Mouse (Mus musculus) heart, postnatal 14 days (tissue): Measurements from ENCODE around the gene Hist1h4b. TPM values are rescaled to one million over a fixed set of nuclear protein-coding genes. Genes with fewer than 3 reads are reported as not detected.

Experiments
- DNase-seq, 2 experiments: peaks; one replicate each; pipeline ENCODE4 v3.0.0; 2021 to 2022
- intact Hi-C: fragments of 180-260 bp; cut with DNase I; formaldehyde crosslinking; loops from one replicate; pipeline ENCODE4 v1.15.1; 2025
- total RNA-seq, 2 experiments: library from RNA; stranded (reverse); gene quantifications; 2 replicates each; pipeline ENCODE4 v1.2.3; 2021

Hist1h4b gene
- total RNA-seq, 2 experiments from 2014 or later: 44.8 to 83.6 TPM

DNA sequence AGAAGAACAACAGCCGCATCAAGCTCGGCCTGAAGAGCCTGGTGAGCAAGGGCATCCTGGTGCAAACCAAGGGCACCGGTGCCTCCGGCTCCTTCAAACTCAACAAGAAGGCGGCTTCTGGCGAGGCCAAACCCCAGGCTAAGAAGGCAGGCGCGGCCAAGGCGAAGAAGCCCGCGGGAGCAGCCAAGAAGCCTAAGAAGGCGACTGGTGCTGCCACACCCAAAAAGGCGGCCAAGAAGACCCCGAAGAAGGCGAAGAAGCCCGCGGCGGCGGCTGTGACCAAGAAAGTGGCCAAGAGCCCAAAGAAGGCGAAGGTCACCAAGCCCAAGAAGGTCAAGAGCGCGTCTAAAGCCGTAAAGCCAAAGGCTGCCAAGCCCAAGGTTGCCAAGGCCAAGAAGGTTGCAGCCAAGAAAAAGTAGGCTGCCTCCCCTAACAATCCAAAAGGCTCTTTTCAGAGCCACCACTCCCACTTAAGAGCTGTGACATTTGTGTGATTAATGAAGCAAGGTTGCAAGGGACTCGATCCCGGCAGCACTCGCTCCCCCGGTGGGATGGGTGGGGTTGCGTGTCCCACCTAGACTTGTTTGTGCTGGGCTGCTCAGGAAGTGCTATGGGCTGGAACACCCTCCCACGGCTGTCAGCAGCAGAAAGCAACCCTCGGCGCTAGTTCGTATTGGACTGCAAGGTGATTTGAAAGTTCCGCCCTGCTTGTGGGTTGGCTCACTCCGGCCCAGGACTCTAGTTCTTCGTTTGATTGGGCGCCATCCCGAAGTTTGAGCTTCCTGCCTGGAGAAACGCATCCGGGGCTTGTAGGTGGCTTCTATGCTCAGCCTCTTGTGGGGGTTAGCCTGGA is 17.5 kb upstream of the Hist1h4b start:
- intact Hi-C loops: loop anchor here (2.0 to 10.0 kb wide), 3 partner anchors 54 to 157 kb away; partner anchors contain the start of genes Hist1h1e, Hist1h2ac, Hist1h2bc and Hist1h4d
- DNase-seq: peak; percentile 89

- DNase-seq: no peak
Measured at GRCm38 (mm10) chr13:23739922-23740252, 16.9 kb upstream of the Hist1h4b start.

GRCm38 (mm10) chr13:23740256-23740840 is 16.5 kb upstream of the Hist1h4b start:
- intact Hi-C loops: no loop called here
- no peak for DNase-seq

More at GRCm38 (mm10) chr13:23739922-23740252, 16.9 kb upstream of the Hist1h4b start:
- intact Hi-C loops: loop anchor here (2.0 to 10.0 kb wide), 3 partner anchors 55 to 158 kb away; partner anchors contain the start of genes Hist1h1e, Hist1h2ac, Hist1h2bc and Hist1h4d

- no peak for DNase-seq
- intact Hi-C loops: no loop called here
Measured at GRCm38 (mm10) chr13:23740910-23741309, 15.9 kb upstream of the Hist1h4b start.

DNA sequence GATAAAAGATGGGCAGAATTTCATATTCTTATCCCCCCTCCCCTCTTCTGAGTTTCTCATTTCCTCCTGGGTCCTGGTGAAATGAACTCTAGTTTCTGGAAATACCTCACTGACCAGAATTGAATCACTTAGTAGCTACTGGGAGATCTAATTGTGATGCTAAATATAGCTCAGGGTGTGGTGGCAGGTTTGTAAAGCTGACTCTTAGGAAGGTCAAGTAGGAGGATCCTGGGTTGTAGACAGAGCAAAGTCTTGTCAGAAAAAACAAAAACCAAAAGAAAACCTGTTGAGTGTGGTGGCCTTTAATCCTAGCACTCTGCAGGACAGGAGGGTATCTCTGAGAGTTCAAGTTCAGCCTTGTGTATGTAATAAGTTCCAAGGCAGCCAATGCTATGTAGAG is 14.8 kb upstream of the Hist1h4b start:
- DNase-seq: no peak
- intact Hi-C loops: no loop called here

DNA sequence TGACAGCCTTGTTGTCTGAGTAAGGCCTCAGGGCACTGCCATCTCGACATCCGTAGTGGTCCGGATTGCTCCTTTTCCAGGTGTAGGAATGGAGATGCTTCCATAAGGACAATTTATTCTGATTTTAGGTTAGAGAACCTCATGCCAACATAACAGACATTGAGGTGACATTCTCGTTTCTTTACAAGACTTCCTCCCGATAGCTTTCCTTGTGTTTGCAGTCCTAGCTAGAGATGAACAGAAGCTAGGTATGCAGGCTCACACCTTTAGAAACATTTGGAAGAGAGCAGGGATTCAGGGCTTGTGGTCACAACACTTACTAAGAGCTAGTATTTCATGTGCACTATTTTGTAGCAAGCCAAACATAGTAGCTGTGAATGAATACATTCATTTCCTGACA is 13.6 kb upstream of the Hist1h4b start:
- intact Hi-C loops: no loop called here
- DNase-seq: no peak

DNA sequence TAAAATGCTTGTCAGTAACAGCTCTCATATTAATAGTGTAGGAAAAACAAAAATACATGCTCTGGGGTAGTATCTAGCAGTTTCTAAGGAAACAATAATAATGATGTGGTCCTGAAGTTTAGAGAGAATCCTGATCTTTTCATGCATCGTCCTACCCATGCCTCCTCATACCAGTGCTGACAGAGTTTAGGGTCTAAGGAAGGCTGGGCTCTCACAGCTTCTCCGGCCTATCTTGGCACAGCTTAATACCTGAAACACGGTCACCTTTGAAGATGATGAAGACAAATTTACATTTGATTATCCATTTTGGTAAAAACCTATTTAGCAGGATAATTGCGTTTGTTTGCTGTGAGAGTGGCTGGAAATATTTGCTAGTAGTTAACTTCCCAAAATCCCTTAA is 12.8 kb upstream of the Hist1h4b start:
- intact Hi-C loops: no loop called here
- no peak for DNase-seq

GRCm38 (mm10) chr13:23744421-23745380 is 12.1 kb upstream of the Hist1h4b start:
- intact Hi-C loops: loop anchor here (5.0 kb wide), 2 partner anchors 307 to 1702 kb away; partner anchors contain the start of genes Hist1h2ag, Hist1h2bj and Hist1h4i
- DNase-seq: no peak

- intact Hi-C loops: loop anchor here (5.0 kb wide), 2 partner anchors 308 to 1703 kb away; partner anchors contain the start of genes Hist1h2ag, Hist1h2bj and Hist1h4i
Measured at GRCm38 (mm10) chr13:23745381-23746161, 11.2 kb upstream of the Hist1h4b start, which contains the start of gene Hist1h3c. Hist1h3c (minus strand) TSS chr13:23745602.

GRCm38 (mm10) chr13:23746201-23747080 is 10.4 kb upstream of the Hist1h4b start, which contains the start of gene Hist1h2bb:
Hist1h2bb (plus strand) TSS chr13:23746734.
- peak; percentile 64 to 70 for DNase-seq
- intact Hi-C loops: loop anchor here (5.0 kb wide), 2 partner anchors 309 to 1704 kb away; partner anchors contain the start of genes Hist1h2ag, Hist1h2bj and Hist1h4i

More at GRCm38 (mm10) chr13:23745381-23746161, 11.2 kb upstream of the Hist1h4b start, which contains the start of gene Hist1h3c:
- peak; percentile 81 to 88 for DNase-seq

- intact Hi-C loops: loop anchor here (5.0 kb wide), 2 partner anchors 310 to 1705 kb away; partner anchors contain the start of genes Hist1h2ag, Hist1h2bj and Hist1h4i
- DNase-seq: no peak
Measured at GRCm38 (mm10) chr13:23747081-23747891, 9.5 kb upstream of the Hist1h4b start.

- no peak for DNase-seq
- intact Hi-C loops: loop anchor here (5.0 kb wide), 2 partner anchors 311 to 1706 kb away; partner anchors contain the start of genes Hist1h2ag, Hist1h2bj and Hist1h4i
Measured at GRCm38 (mm10) chr13:23747892-23748288, 8.9 kb upstream of the Hist1h4b start.

- no peak for DNase-seq
- intact Hi-C loops: loop anchor here (5.0 to 10.0 kb wide), 3 partner anchors 312 to 1925 kb away; partner anchors contain the start of genes Hist1h2ag, Hist1h2bj and Hist1h4i
Measured at GRCm38 (mm10) chr13:23749563-23750121, 7.2 kb upstream of the Hist1h4b start.

- peak in 1 of 2 experiments; percentile 52 for DNase-seq
- intact Hi-C loops: loop anchor here (10.0 kb wide), 1 partner anchor 1926 kb away; no protein-coding TSS in a partner anchor
Measured at GRCm38 (mm10) chr13:23750839-23751477, 5.9 kb upstream of the Hist1h4b start, which contains the start of gene Hist1h2ab. Hist1h2ab (plus strand) TSS chr13:23751126.

DNA sequence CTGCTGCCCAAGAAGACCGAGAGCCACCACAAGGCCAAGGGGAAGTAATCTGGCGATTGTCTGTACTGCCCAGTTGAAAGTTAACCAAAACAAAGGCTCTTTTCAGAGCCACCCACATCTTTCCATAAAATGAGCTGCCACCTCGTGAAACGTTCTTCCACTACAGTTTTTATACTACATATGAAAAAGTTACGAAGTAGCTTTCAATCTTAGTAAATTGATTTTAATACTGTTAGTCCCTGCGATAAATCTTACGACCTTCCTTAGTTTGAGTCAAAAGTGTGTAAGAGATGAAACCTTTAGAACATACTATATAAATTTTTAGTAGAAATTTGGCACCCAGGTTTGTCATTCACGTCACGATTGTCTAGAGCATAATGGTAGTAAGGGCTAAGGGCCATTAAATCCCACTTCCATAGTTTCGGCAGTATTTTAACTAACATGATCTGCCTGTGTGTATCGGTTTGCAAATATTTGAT is 5.3 kb upstream of the Hist1h4b start:
- DNase-seq: no peak
- intact Hi-C loops: loop anchor here (10.0 kb wide), 1 partner anchor 1927 kb away; no protein-coding TSS in a partner anchor
